Mouse (Mus musculus) hindbrain, embryonic 16.5 days (tissue): ENCODE results near the gene Ap5b1. TPM values are rescaled to one million over a fixed set of nuclear protein-coding genes. Genes with fewer than 3 reads are reported as not detected.
A peak's percentile ranks its signal among the peaks of the same experiment; 100 is the strongest.

Experiments
- ATAC-seq: fragments of 200-750 bp; cut with Nextera tagmentation; 2 replicates; pipeline ENCODE4 v1.8.0; 2017; ENCODE audit warnings: moderate TSS enrichment, moderate library complexity
- H3K27ac ChIP-seq: fragments of 300-500 bp; sonication (generic); 2 replicates; pipeline ENCODE4 v1.5.1; 2014; ENCODE audit warnings: low read depth, mild to moderate bottlenecking, control low read depth, low read length, moderate library complexity
- H3K27me3 ChIP-seq: fragments of 300-500 bp; sonication (generic); replicated peaks from 2 replicates; pipeline ENCODE4 v1.6.1; 2014; ENCODE audit warnings: low read length; ENCODE audit not compliant: control insufficient read depth, insufficient read depth
- H3K36me3 ChIP-seq: fragments of 300-500 bp; sonication (generic); 2 replicates; pipeline ENCODE4 v1.6.1; 2014; ENCODE audit warnings: mild to moderate bottlenecking, low read length, moderate library complexity, mixed read lengths; ENCODE audit not compliant: control insufficient read depth, insufficient read depth
- H3K4me1 ChIP-seq: fragments of 300-500 bp; sonication (generic); 2 replicates; pipeline ENCODE4 v1.6.1; 2014; ENCODE audit warnings: low read depth, low read length; ENCODE audit not compliant: control insufficient read depth, insufficient read depth
- H3K4me2 ChIP-seq: fragments of 300-500 bp; sonication (generic); 2 replicates; pipeline ENCODE4 v1.6.1; 2014; ENCODE audit warnings: mild to moderate bottlenecking, low read length, control low read depth, moderate library complexity
- H3K4me3 ChIP-seq: fragments of 300-500 bp; sonication (generic); 2 replicates; pipeline ENCODE4 v1.5.1; 2014; ENCODE audit warnings: mild to moderate bottlenecking, low read length, control low read depth, moderate library complexity
- H3K9ac ChIP-seq: fragments of 300-500 bp; sonication (generic); 2 replicates; pipeline ENCODE4 v1.6.1; 2014; ENCODE audit warnings: low read depth, mild to moderate bottlenecking, control low read depth, low read length, moderate library complexity
- H3K9me3 ChIP-seq: fragments of 300-500 bp; sonication (generic); 2 replicates; pipeline ENCODE4 v1.6.1; 2014; ENCODE audit warnings: mild to moderate bottlenecking, low read length, moderate library complexity; ENCODE audit not compliant: control insufficient read depth
- WGBS: fragments of 180-500 bp; shearing (Covaris S2); extraction: QIAGEN DNeasy Blood & Tissue Kit; methylation state at CpG from one replicate; pipeline ENCODE4 v1.1.7; 2014; 5-methylcytosine and 5-hydroxymethylcytosine counted together
- polyA plus RNA-seq: library from polyadenylated mRNA; unstranded; fragments of >200 nt; fragmentation: Nextera tagmentation; extraction: Ambion mirVana; gene quantifications from 2 replicates; pipeline ENCODE4 v1.2.1, GENCODE M21; 2015

Gene Ap5b1
- polyA plus RNA-seq, 1 experiment from 2014 or later = 3.4 TPM

DNA sequence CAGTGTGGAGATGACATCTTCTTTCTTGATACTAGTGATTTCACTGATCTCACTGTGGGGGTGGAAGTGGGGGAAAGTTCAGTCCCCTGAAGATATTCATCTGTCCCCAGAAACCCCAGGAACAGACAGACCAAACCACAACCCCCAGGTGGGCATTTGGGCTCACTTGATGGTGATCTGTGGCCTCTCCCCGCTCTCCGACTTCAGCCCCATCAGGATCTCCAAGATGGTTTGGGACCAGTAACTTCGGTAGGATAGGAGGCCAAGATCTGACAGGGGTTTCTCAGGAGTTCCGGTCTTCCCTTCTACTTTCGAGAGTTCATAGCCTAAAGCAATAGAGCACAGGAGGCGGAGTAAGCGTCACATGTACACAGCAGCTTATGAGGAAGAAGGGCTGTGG is 35.8 kb downstream of the Ap5b1 start:
- Histone ChIP-seq H3K4me2 (no peak overlapping the region), H3K4me1 (peaks cover 15% of the 10 kb centered on the region), H3K9me3 (no peaks in the 10 kb centered on the region), H3K9ac (no peak overlapping the region), H3K36me3 (peaks cover 37% of the 10 kb centered on the region), H3K4me3 (no peak overlapping the region), H3K27ac (no peak overlapping the region), H3K27me3 (no peaks in the 10 kb centered on the region)
- no peak for ATAC-seq
- 95% methylated on average over 7 of the region's 7 CpGs for WGBS

DNA sequence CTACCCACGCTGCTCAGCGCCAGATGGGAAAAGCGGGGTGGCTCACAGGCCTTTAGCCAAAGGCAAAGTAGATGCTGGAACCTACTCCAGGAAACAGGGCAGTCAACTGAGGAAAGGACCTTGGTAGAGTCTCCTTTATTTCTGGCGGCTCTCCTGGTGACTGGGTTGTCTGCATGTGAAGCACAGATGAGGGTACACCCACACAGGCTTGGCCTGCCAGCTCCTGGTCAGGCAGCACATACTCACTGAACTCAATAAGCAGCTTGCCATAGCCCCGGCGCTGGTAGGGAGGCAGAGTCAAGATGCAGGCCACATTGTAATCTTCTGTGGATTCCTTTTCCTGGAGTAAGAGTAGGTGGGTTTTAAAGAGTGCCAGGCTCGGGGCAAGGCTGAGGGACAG is 37.3 kb downstream of the Ap5b1 start:
- no peaks in the 10 kb centered on the region for H3K9me3 ChIP-seq
- H3K4me2 ChIP-seq = no peak overlapping the region
- H3K4me3 ChIP-seq = no peak overlapping the region
- no peak overlapping the region for H3K27ac ChIP-seq
- 91% methylated on average over 7 of the region's 7 CpGs for WGBS
- peaks cover 22% of the 10 kb centered on the region for H3K4me1 ChIP-seq
- H3K9ac ChIP-seq = no peak overlapping the region
- ATAC-seq = no peak
- no peaks in the 10 kb centered on the region for H3K27me3 ChIP-seq
- peaks cover 37% of the 10 kb centered on the region for H3K36me3 ChIP-seq

DNA sequence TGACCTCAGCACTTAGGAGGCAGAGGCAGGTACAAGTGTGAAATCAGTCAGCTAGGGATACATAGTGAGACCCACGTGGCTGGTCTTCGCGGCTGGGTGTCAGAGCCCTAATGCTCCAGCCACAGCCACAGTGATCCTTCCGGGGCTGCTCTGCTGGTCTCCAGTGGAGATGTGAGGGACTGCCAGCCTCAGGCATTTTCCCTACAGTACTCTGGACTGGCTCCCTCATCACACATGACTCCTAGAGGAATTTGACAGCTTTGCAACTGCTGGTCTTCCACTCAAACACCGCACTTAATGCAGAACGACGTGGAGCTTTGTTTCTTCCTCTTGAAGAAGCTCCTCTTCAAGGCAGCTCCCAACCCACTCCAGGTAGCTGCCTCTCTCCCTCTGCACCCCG is 38.4 kb downstream of the Ap5b1 start:
- H3K4me3 ChIP-seq = no peak overlapping the region
- WGBS = 88% methylated on average over 8 of the region's 8 CpGs
- no peak for ATAC-seq
- no peak overlapping the region for H3K9ac ChIP-seq
- peaks cover 27% of the 10 kb centered on the region for H3K4me1 ChIP-seq
- peaks cover 37% of the 10 kb centered on the region for H3K36me3 ChIP-seq
- H3K9me3 ChIP-seq = no peaks in the 10 kb centered on the region
- no peaks in the 10 kb centered on the region for H3K27me3 ChIP-seq
- H3K4me2 ChIP-seq = no peak overlapping the region
- no peak overlapping the region for H3K27ac ChIP-seq

DNA sequence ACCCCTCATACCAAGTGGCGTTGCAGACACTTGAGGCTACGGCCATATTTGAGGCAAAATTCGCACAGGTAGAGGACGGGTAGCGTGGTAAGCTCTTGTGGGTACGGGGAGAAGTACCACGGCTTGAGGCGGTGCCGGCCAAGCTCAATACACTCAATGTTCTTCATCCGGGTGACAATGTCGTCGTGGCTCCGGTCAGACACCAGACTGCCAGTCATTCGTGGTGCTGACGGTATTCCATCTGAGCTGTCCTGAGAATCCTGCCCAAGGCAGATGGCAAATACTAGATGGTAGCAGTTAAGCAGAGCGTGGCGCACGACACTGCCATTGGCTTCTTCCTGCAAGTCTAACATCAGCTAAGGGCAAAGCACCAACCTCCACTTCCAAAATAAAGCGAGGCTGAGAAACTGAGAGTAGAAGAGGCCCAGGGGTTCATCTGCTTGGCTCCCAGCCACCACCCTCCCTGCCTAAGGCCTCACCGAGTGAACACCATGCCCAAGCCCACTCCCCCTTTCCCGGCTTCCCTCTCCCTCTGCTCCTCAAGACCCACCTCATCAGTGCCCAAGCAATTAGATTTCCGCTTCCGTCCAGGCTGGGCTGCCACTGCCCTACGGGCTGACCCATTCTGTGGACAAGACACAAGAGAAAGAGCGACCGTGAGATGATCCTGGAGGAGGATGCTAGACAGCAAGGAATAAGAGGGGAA is 40.0 kb downstream of the Ap5b1 start:
- Histone ChIP-seq H3K36me3 (peaks cover 37% of the 10 kb centered on the region), H3K4me2 (no peak overlapping the region), H3K4me1 (peaks cover 20% of the 10 kb centered on the region), H3K27ac (no peak overlapping the region), H3K27me3 (no peaks in the 10 kb centered on the region), H3K9me3 (no peaks in the 10 kb centered on the region), H3K4me3 (no peak overlapping the region), H3K9ac (no peak overlapping the region)
- 95% methylated on average over 26 of the region's 26 CpGs for WGBS
- no peak for ATAC-seq

DNA sequence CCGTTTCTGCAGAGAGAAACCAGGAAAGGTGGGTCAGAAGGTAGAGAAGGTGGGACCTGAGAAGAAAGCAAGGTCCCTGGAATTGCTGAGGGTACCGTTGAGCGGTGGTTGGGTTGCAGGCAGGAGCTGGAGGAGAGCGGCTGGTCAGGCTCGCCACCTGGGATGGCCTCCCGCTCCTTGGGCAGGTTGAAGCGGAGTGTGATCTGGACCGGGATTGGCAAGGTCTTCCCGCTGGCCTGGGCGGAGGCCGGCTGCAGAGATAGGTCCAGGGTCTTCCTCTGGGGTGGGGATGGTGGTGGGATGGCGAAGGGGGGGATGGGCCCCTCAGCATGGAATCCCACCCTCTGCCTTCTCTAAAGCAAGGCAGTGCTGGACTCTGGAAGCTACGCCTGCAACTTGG is 40.9 kb downstream of the Ap5b1 start:
- H3K36me3 ChIP-seq = peaks cover 32% of the 10 kb centered on the region
- peak overlapping the region; percentile 70 for H3K4me3 ChIP-seq
- peak overlapping the region; percentile 92; the same call in 1 of the 2 replicates for H3K9ac ChIP-seq

DNA sequence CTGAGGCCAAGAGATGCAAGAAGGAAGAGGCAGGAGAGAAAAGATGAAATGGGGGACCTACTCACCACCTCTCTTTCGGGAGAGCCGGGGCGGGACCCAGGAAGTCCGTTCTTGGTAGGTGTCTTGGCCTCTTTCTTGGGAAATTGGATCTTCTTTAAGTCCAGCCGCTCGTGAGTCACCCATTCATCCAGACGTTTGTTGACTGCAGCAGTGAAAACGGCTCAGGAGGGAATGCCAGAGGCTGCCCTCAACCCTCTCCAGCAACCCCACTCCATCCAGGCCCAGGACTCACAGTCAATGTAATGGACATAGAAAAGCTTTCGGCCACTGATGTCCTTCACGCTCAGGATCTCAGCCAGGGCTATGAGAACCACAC is 41.3 kb downstream of the Ap5b1 start:
- Histone ChIP-seq H3K27ac (peak overlapping the region; percentile 99), H3K9ac (peak overlapping the region; percentile 92), H3K4me2 (peak overlapping the region; percentile 66), H3K9me3 (no peaks in the 10 kb centered on the region), H3K27me3 (no peaks in the 10 kb centered on the region), H3K36me3 (peaks cover 28% of the 10 kb centered on the region), H3K4me1 (peaks cover 16% of the 10 kb centered on the region), H3K4me3 (peak overlapping the region; percentile 70)
- ATAC-seq = no peak
- WGBS = 54% methylated on average over 10 of the region's 10 CpGs

More for the DNA sequence above, 40.9 kb downstream of the Ap5b1 start:
- no peak for ATAC-seq
- Histone ChIP-seq H3K4me1 (peaks cover 16% of the 10 kb centered on the region), H3K27me3 (no peaks in the 10 kb centered on the region), H3K4me2 (peak overlapping the region; percentile 66), H3K27ac (peak overlapping the region; percentile 99), H3K9me3 (no peaks in the 10 kb centered on the region)
- WGBS = 93% methylated on average over 13 of the region's 13 CpGs

GRCm38 (mm10) chr19:5609547-5610404 is 42.0 kb downstream of the Ap5b1 start, which contains the start of gene Kat5:
TSS of gene Kat5 (minus strand) at chr19:5610237.
- Histone ChIP-seq H3K27me3 (no peaks in the 10 kb centered on the region), H3K4me3 (peak within 1 kb of the TSS; percentile 70), H3K9me3 (no peaks in the 10 kb centered on the region), H3K27ac (peak within 1 kb of the TSS; percentile 99), H3K4me1 (peaks cover 16% of the 10 kb centered on the region), H3K4me2 (peak within 1 kb of the TSS; percentile 66), H3K36me3 (peaks cover 22% of the 10 kb centered on the region), H3K9ac (peak within 1 kb of the TSS; percentile 92)
- under 1% methylated on average over 54 of the region's 55 CpGs for WGBS
- ATAC-seq = peak; percentile 95

- Histone ChIP-seq H3K4me1 (peaks cover 16% of the 10 kb centered on the region), H3K9me3 (no peaks in the 10 kb centered on the region), H3K27me3 (no peaks in the 10 kb centered on the region; the same call in 1 of the 2 replicates), H3K9ac (no peak overlapping the region), H3K36me3 (peaks cover under 1% of the 10 kb centered on the region), H3K4me3 (no peak overlapping the region), H3K27ac (no peak overlapping the region), H3K4me2 (no peak overlapping the region)
- ATAC-seq = no peak
- WGBS = 91% methylated on average over 1 of the region's 1 CpGs
Observed at GRCm38 (mm10) chr19:5611973-5612372, 44.1 kb downstream of the Ap5b1 start.

DNA sequence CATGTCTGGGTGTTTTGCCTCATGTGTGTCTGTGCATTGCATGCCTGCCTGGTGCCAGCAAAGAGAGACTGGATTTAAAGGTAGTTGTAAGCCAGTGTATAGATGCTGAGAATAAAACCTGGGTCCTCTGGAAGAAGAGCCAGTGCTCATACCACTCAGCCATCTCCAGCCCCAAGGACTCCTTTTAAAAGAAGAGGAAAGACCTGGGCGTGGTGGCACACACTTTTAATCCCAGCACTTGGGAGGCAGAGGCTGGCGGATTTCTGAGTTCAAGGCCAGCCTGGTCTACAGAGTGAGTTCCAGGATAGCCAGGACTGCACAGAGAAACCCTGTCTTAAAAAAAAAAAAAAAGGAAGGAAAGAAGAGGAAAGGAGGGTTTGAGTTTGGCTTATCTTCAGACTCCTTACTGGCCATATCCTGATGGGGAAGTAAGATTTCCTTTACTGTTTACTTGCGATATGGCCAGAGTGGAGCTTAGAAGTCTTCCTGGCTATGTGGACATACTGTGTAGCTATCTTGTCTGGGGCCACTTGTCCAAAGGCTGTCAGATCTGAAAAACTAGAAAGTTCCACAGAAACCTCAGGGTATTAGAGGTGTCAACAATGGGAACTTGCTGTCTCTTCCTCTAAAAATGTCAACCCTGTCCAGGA is 45.1 kb downstream of the Ap5b1 start:
- Histone ChIP-seq H3K27ac (no peak overlapping the region), H3K36me3 (no peaks in the 10 kb centered on the region), H3K9me3 (no peaks in the 10 kb centered on the region), H3K9ac (no peak overlapping the region), H3K4me3 (no peak overlapping the region), H3K4me2 (no peak overlapping the region), H3K27me3 (no peaks in the 10 kb centered on the region; the same call in 1 of the 2 replicates), H3K4me1 (peaks cover 16% of the 10 kb centered on the region)
- 66% methylated on average over 3 of the region's 3 CpGs for WGBS
- no peak for ATAC-seq
